Mouse (Mus musculus) erythroblast, embryonic 14.5 days (primary cell): Measurements from ENCODE around the gene Olfr1406.

Experiments
- GATA1 ChIP-seq: IDR thresholded peaks from 2 replicates; pipeline ENCODE4 v1.6.1; 2012; ENCODE audit warnings: low read length, inconsistent platforms, mixed read lengths
- TAL1 ChIP-seq: IDR thresholded peaks from 3 replicates; pipeline ENCODE4 v1.6.1; 2012; ENCODE audit warnings: low read length, inconsistent platforms, mixed read lengths

- TF ChIP-seq GATA1 (no peak), TAL1 (no peak)
These were observed 21.7 kb upstream of the Olfr1406 start, which contains the start of gene Olfr1404 for GRCm38 (mm10) chr1:173212092-173212491.
